Mouse (Mus musculus) hindbrain, postnatal 0 days (tissue): ENCODE measurements around the gene Rgp1. TPM values are rescaled to one million over a fixed set of nuclear protein-coding genes. Genes with fewer than 3 reads are reported as not detected.
A peak's percentile ranks its signal among the peaks of the same experiment; 100 is the strongest.

Experiments
- ATAC-seq: fragments of 200-750 bp; cut with Nextera tagmentation; 2 replicates; pipeline ENCODE4 v1.8.0; 2017; ENCODE audit warnings: mild to moderate bottlenecking, moderate TSS enrichment, moderate library complexity
- DNase-seq: peaks from one replicate; pipeline ENCODE4 v3.0.0-alpha.2; 2015; ENCODE audit warnings: low spot score
- H3K27ac ChIP-seq: fragments of 300-500 bp; sonication (generic); 2 replicates; pipeline ENCODE4 v1.5.1; 2014; ENCODE audit warnings: mild to moderate bottlenecking
- H3K27me3 ChIP-seq: fragments of 300-500 bp; sonication (generic); 2 replicates; pipeline ENCODE4 v1.6.1; 2014; ENCODE audit warnings: low read length, mixed read lengths; ENCODE audit not compliant: insufficient read depth
- H3K36me3 ChIP-seq: fragments of 300-500 bp; sonication (generic); 2 replicates; pipeline ENCODE4 v1.6.1; 2014; ENCODE audit warnings: low read length, mixed read lengths; ENCODE audit not compliant: insufficient read depth
- H3K4me1 ChIP-seq: fragments of 300-500 bp; sonication (generic); 2 replicates; pipeline ENCODE4 v1.6.1; 2014; ENCODE audit warnings: antibody characterized with exemption, low read length, mixed read lengths; ENCODE audit not compliant: insufficient read depth
- H3K4me2 ChIP-seq: fragments of 300-500 bp; sonication (generic); 2 replicates; pipeline ENCODE4 v1.6.1; 2014; ENCODE audit warnings: low read depth, mild to moderate bottlenecking, low read length, moderate library complexity, mixed read lengths
- H3K4me3 ChIP-seq: fragments of 300-500 bp; sonication (generic); 2 replicates; pipeline ENCODE4 v1.5.1; 2014; ENCODE audit warnings: low read length
- H3K9ac ChIP-seq: fragments of 300-500 bp; sonication (generic); replicated peaks from 2 replicates; pipeline ENCODE4 v1.6.1; 2014; ENCODE audit warnings: mild to moderate bottlenecking, low read length, moderate library complexity, mixed read lengths
- H3K9me3 ChIP-seq: fragments of 300-500 bp; sonication (generic); 2 replicates; pipeline ENCODE4 v1.6.1; 2016; ENCODE audit warnings: low read length, mixed read lengths
- CTCF ChIP-seq: IDR thresholded peaks from 2 replicates; pipeline ENCODE4 v1.5.1; 2016; ENCODE audit warnings: antibody characterized with exemption, control low read depth, low read depth
- WGBS: fragments of 180-500 bp; shearing (Covaris S2); extraction: QIAGEN DNeasy Blood & Tissue Kit; methylation state at CpG from one replicate; pipeline ENCODE4 v1.1.7; 2014; 5-methylcytosine and 5-hydroxymethylcytosine counted together
- polyA plus RNA-seq: library from polyadenylated mRNA; unstranded; fragments of >200 nt; fragmentation: Nextera tagmentation; extraction: Ambion mirVana; gene quantifications from 2 replicates; pipeline ENCODE4 v1.2.1, GENCODE M21; 2015
- total RNA-seq: library from RNA; depleted of rRNA; stranded (reverse); fragments of >200 nt; gene quantifications from 2 replicates; pipeline ENCODE4 v1.2.3, GENCODE M21; 2014

The Rgp1 gene
- total and polyA plus RNA-seq, 2 experiments from 2014 or later: 13.5 to 31.2 TPM

DNA sequence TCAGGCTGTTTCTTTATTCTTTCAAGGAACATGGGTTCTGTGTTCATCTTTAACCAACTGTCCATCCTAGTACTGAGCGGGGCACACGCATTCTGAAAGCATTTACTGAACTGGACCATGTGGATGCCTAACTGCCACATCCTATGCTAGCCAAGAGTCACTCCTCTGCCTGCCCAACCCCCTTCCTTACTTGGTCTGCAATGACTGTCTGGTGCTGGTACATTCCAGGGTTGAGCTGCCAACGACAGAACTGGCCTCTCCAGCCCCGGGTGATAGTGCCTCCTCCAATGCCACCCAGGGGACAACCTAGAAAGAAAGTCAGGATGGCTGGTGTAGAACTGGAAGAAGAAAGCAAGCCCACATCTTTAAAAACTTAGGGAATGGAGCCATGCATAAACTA, 5.0 kb upstream of the Rgp1 start:
- Histone ChIP-seq H3K4me3 (no peak overlapping the region), H3K36me3 (peaks cover 61% of the 10 kb centered on the region), H3K27me3 (no peaks in the 10 kb centered on the region), H3K27ac (no peak overlapping the region), H3K4me2 (no peak overlapping the region), H3K4me1 (peaks cover 6% of the 10 kb centered on the region), H3K9me3 (no peaks in the 10 kb centered on the region), H3K9ac (no peak overlapping the region)
- 90% methylated on average over 4 of the region's 4 CpGs for WGBS
- DNase-seq (no peak), ATAC-seq (no peak)
- no peak for TF ChIP-seq CTCF

GRCm38 (mm10) chr4:43575356-43575755, 3.2 kb upstream of the Rgp1 start:
- TF ChIP-seq CTCF: no peak
- H3K36me3 ChIP-seq: peaks cover 44% of the 10 kb centered on the region
- no peak for DNase-seq
- no peak overlapping the region for H3K4me3 ChIP-seq
- no peaks in the 10 kb centered on the region for H3K27me3 ChIP-seq
- no peak overlapping the region for H3K9ac ChIP-seq
- ATAC-seq: no peak
- peaks cover 11% of the 10 kb centered on the region for H3K4me1 ChIP-seq
- no peaks in the 10 kb centered on the region for H3K9me3 ChIP-seq
- no peak overlapping the region for H3K27ac ChIP-seq
- H3K4me2 ChIP-seq: peak overlapping the region; percentile 82
- WGBS: 38% methylated on average over 2 of the region's 2 CpGs

- ATAC-seq (no peak), DNase-seq (no peak)
- no peak overlapping the region for H3K27ac ChIP-seq
- H3K27me3 ChIP-seq: no peaks in the 10 kb centered on the region
- TF ChIP-seq CTCF: no peak
- peaks cover 11% of the 10 kb centered on the region for H3K4me1 ChIP-seq
- peak overlapping the region; percentile 60 for H3K4me3 ChIP-seq
- peaks cover 43% of the 10 kb centered on the region for H3K36me3 ChIP-seq
- WGBS: 47% methylated on average over 8 of the region's 8 CpGs
- H3K9me3 ChIP-seq: no peaks in the 10 kb centered on the region
- peak overlapping the region; percentile 82 for H3K4me2 ChIP-seq
- H3K9ac ChIP-seq: peak overlapping the region; percentile 71
These were observed 1.2 kb upstream of the Rgp1 start for GRCm38 (mm10) chr4:43577237-43577881.

GRCm38 (mm10) chr4:43579256-43579655, 741 bp downstream of the Rgp1 start:
- peaks cover 44% of the 10 kb centered on the region for H3K36me3 ChIP-seq
- no peaks in the 10 kb centered on the region for H3K27me3 ChIP-seq
- WGBS: 6% methylated on average over 10 of the region's 10 CpGs
- peaks cover 11% of the 10 kb centered on the region for H3K4me1 ChIP-seq
- peak overlapping the region; percentile 82 for H3K4me2 ChIP-seq
- peak; percentile 5; the same call in 1 of the 2 replicates for ATAC-seq
- DNase-seq: no peak
- H3K9ac ChIP-seq: peak overlapping the region; percentile 71
- H3K4me3 ChIP-seq: peak overlapping the region; percentile 60
- H3K9me3 ChIP-seq: no peaks in the 10 kb centered on the region
- H3K27ac ChIP-seq: peak overlapping the region; percentile 70; the same call in 1 of the 2 replicates
- TF ChIP-seq CTCF: no peak

DNA sequence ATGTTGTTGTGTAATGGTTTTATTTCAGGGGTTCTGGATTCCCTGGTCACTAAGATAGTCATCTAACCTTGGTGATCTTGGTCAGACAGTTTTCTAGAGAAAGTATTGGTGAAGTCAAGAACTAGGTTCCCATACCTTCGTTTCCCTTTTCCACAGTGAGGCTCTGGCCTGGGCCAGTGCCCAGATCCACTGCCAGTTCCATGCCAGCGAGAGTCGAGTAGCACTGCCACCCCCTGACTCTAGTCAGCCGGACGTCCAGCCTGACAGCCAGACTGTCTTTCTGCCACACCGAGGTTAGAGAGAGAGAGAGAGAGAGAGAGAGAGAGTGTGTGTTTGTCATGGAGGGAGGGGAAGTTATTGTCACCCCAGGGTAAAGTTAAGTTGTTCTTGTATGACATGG, 1.2 kb downstream of the Rgp1 start:
- H3K9me3 ChIP-seq: no peaks in the 10 kb centered on the region
- H3K9ac ChIP-seq: peak overlapping the region; percentile 71; the same call in 1 of the 2 replicates
- no peak overlapping the region for H3K27ac ChIP-seq
- no peak for ATAC-seq
- H3K4me2 ChIP-seq: peak overlapping the region; percentile 82
- WGBS: 51% methylated on average over 6 of the region's 6 CpGs
- no peak for DNase-seq
- TF ChIP-seq CTCF: no peak
- H3K4me3 ChIP-seq: peak overlapping the region; percentile 60
- no peaks in the 10 kb centered on the region for H3K27me3 ChIP-seq
- peaks cover 11% of the 10 kb centered on the region for H3K4me1 ChIP-seq
- peaks cover 44% of the 10 kb centered on the region for H3K36me3 ChIP-seq

GRCm38 (mm10) chr4:43580721-43581120, 2.2 kb downstream of the Rgp1 start:
- no peak overlapping the region for H3K4me3 ChIP-seq
- no peak for ATAC-seq
- H3K27ac ChIP-seq: no peak overlapping the region
- no peaks in the 10 kb centered on the region for H3K9me3 ChIP-seq
- peaks cover 11% of the 10 kb centered on the region for H3K4me1 ChIP-seq
- H3K27me3 ChIP-seq: no peaks in the 10 kb centered on the region
- 95% methylated on average over 5 of the region's 5 CpGs for WGBS
- TF ChIP-seq CTCF: no peak
- no peak for DNase-seq
- peaks cover 44% of the 10 kb centered on the region for H3K36me3 ChIP-seq
- H3K9ac ChIP-seq: no peak overlapping the region
- no peak overlapping the region for H3K4me2 ChIP-seq

GRCm38 (mm10) chr4:43581381-43581780, 2.9 kb downstream of the Rgp1 start:
- WGBS: 93% methylated on average over 12 of the region's 12 CpGs
- Histone ChIP-seq H3K36me3 (peaks cover 44% of the 10 kb centered on the region), H3K4me3 (no peak overlapping the region), H3K4me1 (peaks cover 11% of the 10 kb centered on the region), H3K9me3 (no peaks in the 10 kb centered on the region), H3K9ac (no peak overlapping the region), H3K27me3 (no peaks in the 10 kb centered on the region), H3K27ac (no peak overlapping the region), H3K4me2 (no peak overlapping the region)
- DNase-seq (no peak), ATAC-seq (no peak)
- TF ChIP-seq CTCF: no peak
